Mouse (Mus musculus) gastrocnemius, adult 8-10 months (tissue): ENCODE results near the gene Rabgap1l. TPM values are rescaled to one million over a fixed set of nuclear protein-coding genes. Genes with fewer than 3 reads are reported as not detected.
"Not testable (repeated sequence)": the region's sequence is repeated elsewhere in the genome, so short reads cannot be mapped to it uniquely, and the experiment has no call there.

ENCODE experiments used
- DNase-seq, 2 experiments: peaks; one replicate each; pipeline ENCODE4 v3.0.0; 2022; ENCODE audit warnings: low spot score in 2 of 2
- total RNA-seq, 4 experiments: library from RNA; stranded (reverse); gene quantifications; 2 replicates each; pipeline ENCODE4 v1.2.4; 2022

The Rabgap1l gene
- total RNA-seq, 4 experiments from 2014 or later: 7.3 to 13.5 (median 11.4) TPM

GRCm38 (mm10) chr1:160286400-160287057 lies 506.5 kb downstream of the Rabgap1l start:
- DNase-seq: no peak

GRCm38 (mm10) chr1:160284241-160284640 lies 508.8 kb downstream of the Rabgap1l start:
- no peak for DNase-seq

- not testable (repeated sequence) for DNase-seq
Observed at GRCm38 (mm10) chr1:160282166-160282874, 510.7 kb downstream of the Rabgap1l start.

GRCm38 (mm10) chr1:160281337-160282084 lies 511.5 kb downstream of the Rabgap1l start:
- DNase-seq: no peak

GRCm38 (mm10) chr1:160280603-160281002 lies 512.4 kb downstream of the Rabgap1l start:
- peak in 1 of 2 experiments; percentile 15 for DNase-seq

GRCm38 (mm10) chr1:160277940-160278682 lies 514.9 kb downstream of the Rabgap1l start:
- DNase-seq: no peak

GRCm38 (mm10) chr1:160275248-160275647 lies 517.8 kb downstream of the Rabgap1l start:
- no peak for DNase-seq

- no peak for DNase-seq
Observed at GRCm38 (mm10) chr1:160273133-160273743, 519.8 kb downstream of the Rabgap1l start.

- no peak for DNase-seq
Observed at GRCm38 (mm10) chr1:160271282-160271967, 521.6 kb downstream of the Rabgap1l start.

- no peak for DNase-seq
Observed at GRCm38 (mm10) chr1:160268322-160268721, 524.7 kb downstream of the Rabgap1l start.

GRCm38 (mm10) chr1:160263630-160264346 lies 529.2 kb downstream of the Rabgap1l start:
- peak; percentile 30 to 54 for DNase-seq

GRCm38 (mm10) chr1:160263053-160263452 lies 530.0 kb downstream of the Rabgap1l start:
- no peak for DNase-seq

- no peak for DNase-seq
Observed at GRCm38 (mm10) chr1:160262415-160262814, 530.6 kb downstream of the Rabgap1l start.

GRCm38 (mm10) chr1:160261849-160262248 lies 531.2 kb downstream of the Rabgap1l start:
- no peak for DNase-seq

- no peak for DNase-seq
Observed at GRCm38 (mm10) chr1:160260605-160261004, 532.4 kb downstream of the Rabgap1l start.

- no peak for DNase-seq
Observed at GRCm38 (mm10) chr1:160259884-160260283, 533.1 kb downstream of the Rabgap1l start.

GRCm38 (mm10) chr1:160253108-160253507 lies 539.9 kb downstream of the Rabgap1l start:
- DNase-seq: no peak

GRCm38 (mm10) chr1:160251388-160252007 lies 541.5 kb downstream of the Rabgap1l start:
- no peak for DNase-seq

- no peak for DNase-seq
Observed at GRCm38 (mm10) chr1:160250782-160251181, 542.2 kb downstream of the Rabgap1l start.
